Mouse (Mus musculus): Measurements from ENCODE around the gene Patz1. TPM values are rescaled to one million over a fixed set of nuclear protein-coding genes. Genes with fewer than 3 reads are reported as not detected.

Patz1 gene
- polyA plus RNA-seq (2015; fragmentation: Nextera tagmentation; extraction: Ambion mirVana), result 51.9 and 54.3 TPM in 2 replicates

GRCm38 (mm10) chr11:3288521-3289301 is at the start of gene Patz1:
Gene Patz1 (plus strand): TSS chr11:3288874.
- H3K4me2 ChIP-seq, result peak within 1 kb of the TSS; percentile 98
- WGBS, result under 1% methylated on average over 41 of the region's 41 CpGs
- no peaks in the 10 kb centered on the region for H3K9me3 ChIP-seq
- H3K9ac ChIP-seq, result peak within 1 kb of the TSS; percentile 98
- 0 out of 2 replicates have a peak, but pooled peaks cover 3% of the 10 kb centered on the region for H3K36me3 ChIP-seq
- ATAC-seq (ENCODE audit: low FRiP score, low read depth), result peak; percentile 12
- H3K27ac ChIP-seq (replicated peaks), result peak within 1 kb of the TSS; percentile 100
- H3K4me1 ChIP-seq (replicated peaks), result peaks cover 51% of the 10 kb centered on the region
- H3K4me3 ChIP-seq, result peak within 1 kb of the TSS; percentile 90
- no peaks in the 10 kb centered on the region for H3K27me3 ChIP-seq

- no peaks in the 10 kb centered on the region for H3K4me1 ChIP-seq (replicated peaks)
- H3K9ac ChIP-seq, result no peak overlapping the region
- no peak for ATAC-seq (ENCODE audit: low FRiP score, low read depth)
- no peaks in the 10 kb centered on the region for H3K9me3 ChIP-seq
- 96% methylated on average over 7 of the region's 7 CpGs for WGBS
- H3K4me2 ChIP-seq, result no peak overlapping the region
- peaks cover 85% of the 10 kb centered on the region for H3K36me3 ChIP-seq
- no peak overlapping the region for H3K4me3 ChIP-seq
- H3K27ac ChIP-seq (replicated peaks), result no peak overlapping the region
- H3K27me3 ChIP-seq, result no peaks in the 10 kb centered on the region
Measured at GRCm38 (mm10) chr11:3242395-3242794, 46.3 kb upstream of the Patz1 start.

GRCm38 (mm10) chr11:3243771-3244170 is 44.9 kb upstream of the Patz1 start:
- no peak for ATAC-seq (ENCODE audit: low FRiP score, low read depth)
- no peak overlapping the region for H3K27ac ChIP-seq (replicated peaks)
- WGBS, result 68% methylated on average over 4 of the region's 4 CpGs
- no peaks in the 10 kb centered on the region for H3K4me1 ChIP-seq (replicated peaks)
- H3K9ac ChIP-seq, result no peak overlapping the region
- H3K4me2 ChIP-seq, result no peak overlapping the region
- H3K9me3 ChIP-seq, result no peaks in the 10 kb centered on the region
- no peaks in the 10 kb centered on the region for H3K27me3 ChIP-seq
- H3K36me3 ChIP-seq, result peaks cover 87% of the 10 kb centered on the region
- H3K4me3 ChIP-seq, result no peak overlapping the region

GRCm38 (mm10) chr11:3247387-3247786 is 41.3 kb upstream of the Patz1 start:
- no peaks in the 10 kb centered on the region for H3K9me3 ChIP-seq
- no peaks in the 10 kb centered on the region for H3K27me3 ChIP-seq
- WGBS, result 96% methylated on average over 2 of the region's 2 CpGs
- no peak overlapping the region for H3K27ac ChIP-seq (replicated peaks)
- H3K4me3 ChIP-seq, result no peak overlapping the region
- no peak overlapping the region for H3K9ac ChIP-seq
- H3K4me1 ChIP-seq (replicated peaks), result no peaks in the 10 kb centered on the region
- no peak for ATAC-seq (ENCODE audit: low FRiP score, low read depth)
- H3K4me2 ChIP-seq, result no peak overlapping the region
- peaks cover 85% of the 10 kb centered on the region for H3K36me3 ChIP-seq

- H3K4me3 ChIP-seq, result no peak overlapping the region
- ATAC-seq (ENCODE audit: low FRiP score, low read depth), result no peak
- H3K27me3 ChIP-seq, result no peaks in the 10 kb centered on the region
- no peak overlapping the region for H3K4me2 ChIP-seq
- peaks cover 74% of the 10 kb centered on the region for H3K36me3 ChIP-seq
- peaks cover 15% of the 10 kb centered on the region for H3K4me1 ChIP-seq (replicated peaks)
- H3K27ac ChIP-seq (replicated peaks), result no peak overlapping the region
- 100% methylated on average over 1 of the region's 1 CpGs for WGBS
- H3K9ac ChIP-seq, result no peak overlapping the region
- no peaks in the 10 kb centered on the region for H3K9me3 ChIP-seq
Measured at GRCm38 (mm10) chr11:3259537-3259936, 29.1 kb upstream of the Patz1 start.

- ATAC-seq (ENCODE audit: low FRiP score, low read depth), result no peak
- H3K4me2 ChIP-seq, result peak overlapping the region; percentile 69
Measured at GRCm38 (mm10) chr11:3265291-3266078, 23.2 kb upstream of the Patz1 start.

GRCm38 (mm10) chr11:3266079-3266685 is 22.5 kb upstream of the Patz1 start, which contains the start of gene Drg1:
Gene Drg1 (minus strand): TSS chr11:3266415.
- peak within 1 kb of the TSS; percentile 69 for H3K4me2 ChIP-seq
- H3K9me3 ChIP-seq, result no peaks in the 10 kb centered on the region
- H3K4me3 ChIP-seq, result peak within 1 kb of the TSS; percentile 91
- ATAC-seq (ENCODE audit: low FRiP score, low read depth), result peak; percentile 99
- H3K27me3 ChIP-seq, result no peaks in the 10 kb centered on the region
- H3K4me1 ChIP-seq (replicated peaks), result peaks cover 30% of the 10 kb centered on the region
- H3K36me3 ChIP-seq, result peaks cover 24% of the 10 kb centered on the region
- peak within 1 kb of the TSS; percentile 97 for H3K9ac ChIP-seq
- peak within 1 kb of the TSS; percentile 94 for H3K27ac ChIP-seq (replicated peaks)
- under 1% methylated on average over 62 of the region's 72 CpGs for WGBS

More at GRCm38 (mm10) chr11:3265291-3266078, 23.2 kb upstream of the Patz1 start:
- Histone ChIP-seq H3K36me3 (peaks cover 29% of the 10 kb centered on the region), H3K9ac (peak overlapping the region; percentile 97), H3K4me1 (replicated peaks) (peaks cover 30% of the 10 kb centered on the region), H3K27ac (replicated peaks) (peak overlapping the region; percentile 94), H3K4me3 (peak overlapping the region; percentile 91), H3K9me3 (no peaks in the 10 kb centered on the region), H3K27me3 (no peaks in the 10 kb centered on the region)
- under 1% methylated on average over 26 of the region's 26 CpGs for WGBS

- H3K27me3 ChIP-seq, result no peaks in the 10 kb centered on the region
- H3K4me3 ChIP-seq, result peak overlapping the region; percentile 91
- H3K9me3 ChIP-seq, result no peaks in the 10 kb centered on the region
- peak overlapping the region; percentile 69 for H3K4me2 ChIP-seq
- ATAC-seq (ENCODE audit: low FRiP score, low read depth), result no peak
- peaks cover 15% of the 10 kb centered on the region for H3K36me3 ChIP-seq
- peaks cover 30% of the 10 kb centered on the region for H3K4me1 ChIP-seq (replicated peaks)
- H3K27ac ChIP-seq (replicated peaks), result peak overlapping the region; percentile 94
- H3K9ac ChIP-seq, result peak overlapping the region; percentile 97
- 50% methylated on average over 7 of the region's 7 CpGs for WGBS
Measured at GRCm38 (mm10) chr11:3267133-3267532, 21.5 kb upstream of the Patz1 start.

GRCm38 (mm10) chr11:3269241-3269640 is 19.4 kb upstream of the Patz1 start:
- WGBS, result 47% methylated on average over 4 of the region's 4 CpGs
- H3K9me3 ChIP-seq, result no peaks in the 10 kb centered on the region
- H3K4me3 ChIP-seq, result no peak overlapping the region
- no peaks in the 10 kb centered on the region for H3K27me3 ChIP-seq
- ATAC-seq (ENCODE audit: low FRiP score, low read depth), result no peak
- no peak overlapping the region for H3K9ac ChIP-seq
- peaks cover 19% of the 10 kb centered on the region for H3K4me1 ChIP-seq (replicated peaks)
- H3K4me2 ChIP-seq, result no peak overlapping the region
- peaks cover 1% of the 10 kb centered on the region; the same call in 1 of the 2 replicates for H3K36me3 ChIP-seq
- H3K27ac ChIP-seq (replicated peaks), result no peak overlapping the region

GRCm38 (mm10) chr11:3278351-3278750 is 10.3 kb upstream of the Patz1 start:
- Histone ChIP-seq H3K36me3 (no peaks in the 10 kb centered on the region), H3K9me3 (no peaks in the 10 kb centered on the region), H3K4me2 (no peak overlapping the region), H3K4me1 (replicated peaks) (no peaks in the 10 kb centered on the region), H3K9ac (no peak overlapping the region), H3K4me3 (no peak overlapping the region), H3K27ac (replicated peaks) (no peak overlapping the region), H3K27me3 (no peaks in the 10 kb centered on the region)
- 74% methylated on average over 5 of the region's 5 CpGs for WGBS
- no peak for ATAC-seq (ENCODE audit: low FRiP score, low read depth)

GRCm38 (mm10) chr11:3279729-3280128 is 8.9 kb upstream of the Patz1 start:
- no peak overlapping the region for H3K9ac ChIP-seq

GRCm38 (mm10) chr11:3282887-3283286 is 5.8 kb upstream of the Patz1 start:
- H3K36me3 ChIP-seq, result no peaks in the 10 kb centered on the region
- ATAC-seq (ENCODE audit: low FRiP score, low read depth), result no peak
- WGBS, result 87% methylated on average over 6 of the region's 6 CpGs
- H3K4me3 ChIP-seq, result no peak overlapping the region
- H3K9me3 ChIP-seq, result no peaks in the 10 kb centered on the region
- peaks cover 11% of the 10 kb centered on the region for H3K4me1 ChIP-seq (replicated peaks)
- H3K4me2 ChIP-seq, result no peak overlapping the region
- H3K27me3 ChIP-seq, result no peaks in the 10 kb centered on the region
- no peak overlapping the region for H3K27ac ChIP-seq (replicated peaks)
- no peak overlapping the region for H3K9ac ChIP-seq

More at GRCm38 (mm10) chr11:3279729-3280128, 8.9 kb upstream of the Patz1 start:
- 79% methylated on average over 2 of the region's 2 CpGs for WGBS
- no peaks in the 10 kb centered on the region for H3K9me3 ChIP-seq
- H3K4me1 ChIP-seq (replicated peaks), result no peaks in the 10 kb centered on the region
- no peak overlapping the region for H3K27ac ChIP-seq (replicated peaks)
- no peak overlapping the region for H3K4me3 ChIP-seq
- no peaks in the 10 kb centered on the region for H3K27me3 ChIP-seq
- H3K4me2 ChIP-seq, result no peak overlapping the region
- H3K36me3 ChIP-seq, result no peaks in the 10 kb centered on the region
- no peak for ATAC-seq (ENCODE audit: low FRiP score, low read depth)

All from hindbrain, embryonic 15.5 days (tissue).